Mouse (Mus musculus) liver, embryonic 14.5 days (tissue): Measurements from ENCODE around the gene E430018J23Rik. TPM values are rescaled to one million over a fixed set of nuclear protein-coding genes. Genes with fewer than 3 reads are reported as not detected.
"Not testable (repeated sequence)": the region's sequence is repeated elsewhere in the genome, so short reads cannot be mapped to it uniquely, and the experiment has no call there.

ENCODE experiments used
- ATAC-seq: fragments of 200-750 bp; cut with Nextera tagmentation; 2 replicates; pipeline ENCODE4 v1.8.0; 2017; ENCODE audit warnings: moderate number of reproducible peaks, mild to moderate bottlenecking, moderate library complexity; ENCODE audit not compliant: insufficient read depth
- DNase-seq, 3 experiments: peaks; one replicate each; pipeline ENCODE4 v3.0.0-alpha.2; 2012 to 2013; ENCODE audit warnings: low read depth in 3 of 3, low spot score in 3 of 3
- H3K27ac ChIP-seq: fragments of 300-500 bp; sonication (generic); 2 replicates; pipeline ENCODE4 v1.5.1; 2014; ENCODE audit warnings: moderate library complexity, mild to moderate bottlenecking, control low read depth, inconsistent platforms
- H3K27me3 ChIP-seq: fragments of 300-500 bp; sonication (generic); 2 replicates; pipeline ENCODE4 v1.6.1; 2014; ENCODE audit warnings: mild to moderate bottlenecking, low read length, moderate library complexity; ENCODE audit not compliant: control insufficient read depth, insufficient read depth
- H3K36me3 ChIP-seq: fragments of 300-500 bp; sonication (generic); replicated peaks from 2 replicates; pipeline ENCODE4 v1.6.1; 2014; ENCODE audit warnings: low read depth; ENCODE audit not compliant: control insufficient read depth, insufficient read depth
- H3K4me1 ChIP-seq, 2 experiments: fragments of 200-500 bp in 1 of 2; fragments of 300-500 bp in 1 of 2; sonication (generic) in 1 of 2; replicated peaks; 2 replicates each; pipeline ENCODE4 v1.6.1; 2012 to 2014; ENCODE audit warnings: antibody characterized with exemption in 1 of 2, inconsistent platforms in 1 of 2, low read length in 1 of 2; ENCODE audit not compliant: control insufficient read depth in 2 of 2, insufficient read depth in 2 of 2
- H3K4me2 ChIP-seq: fragments of 300-500 bp; sonication (generic); 2 replicates; pipeline ENCODE4 v1.6.1; 2014; ENCODE audit warnings: low read depth, mild to moderate bottlenecking, control low read depth, moderate library complexity
- H3K4me3 ChIP-seq, 2 experiments: fragments of 200-500 bp in 1 of 2; fragments of 300-500 bp in 1 of 2; sonication (generic) in 1 of 2; 2 replicates each; pipeline ENCODE4 v1.5.1; 2012 to 2014; ENCODE audit warnings: low read depth in 2 of 2, low read length in 2 of 2, mild to moderate bottlenecking in 2 of 2, control low read depth in 1 of 2, inconsistent platforms in 1 of 2, moderate library complexity in 1 of 2; ENCODE audit not compliant: insufficient read depth in 1 of 2
- H3K9ac ChIP-seq: fragments of 300-500 bp; sonication (generic); replicated peaks from 2 replicates; pipeline ENCODE4 v1.6.1; 2014; ENCODE audit warnings: mild to moderate bottlenecking, control low read depth, moderate library complexity
- H3K9me3 ChIP-seq: fragments of 300-500 bp; sonication (generic); 2 replicates; pipeline ENCODE4 v1.6.1; 2016; ENCODE audit warnings: low read length, mixed read lengths; ENCODE audit not compliant: control insufficient read depth
- CTCF ChIP-seq: IDR thresholded peaks from 2 replicates; pipeline ENCODE4 v1.5.1; 2016; ENCODE audit warnings: antibody characterized with exemption, low read depth, control low read depth
- EP300 ChIP-seq: IDR thresholded peaks from 2 replicates; pipeline ENCODE4 v1.6.1; 2016; ENCODE audit warnings: antibody characterized with exemption, low read depth
- WGBS: fragments of 180-500 bp; shearing (Covaris S2); extraction: QIAGEN DNeasy Blood & Tissue Kit; methylation state at CpG from one replicate; pipeline ENCODE4 v1.1.7; 2014; ENCODE audit not compliant: insufficient replicate concordance; 5-methylcytosine and 5-hydroxymethylcytosine counted together
- polyA plus RNA-seq, 2 experiments: library from polyadenylated mRNA; depleted of rRNA in 1 of 2; stranded (reverse) in 1 of 2; unstranded in 1 of 2; fragments of >200 nt; fragmentation: Nextera tagmentation in 1 of 2; extraction: Ambion mirVana in 1 of 2; gene quantifications; 2 replicates each; pipeline versions ENCODE4 v1.2.1 to v1.2.3; 2012 to 2014

E430018J23Rik gene
- polyA plus RNA-seq, 2 experiments: 1.3 TPM

DNA sequence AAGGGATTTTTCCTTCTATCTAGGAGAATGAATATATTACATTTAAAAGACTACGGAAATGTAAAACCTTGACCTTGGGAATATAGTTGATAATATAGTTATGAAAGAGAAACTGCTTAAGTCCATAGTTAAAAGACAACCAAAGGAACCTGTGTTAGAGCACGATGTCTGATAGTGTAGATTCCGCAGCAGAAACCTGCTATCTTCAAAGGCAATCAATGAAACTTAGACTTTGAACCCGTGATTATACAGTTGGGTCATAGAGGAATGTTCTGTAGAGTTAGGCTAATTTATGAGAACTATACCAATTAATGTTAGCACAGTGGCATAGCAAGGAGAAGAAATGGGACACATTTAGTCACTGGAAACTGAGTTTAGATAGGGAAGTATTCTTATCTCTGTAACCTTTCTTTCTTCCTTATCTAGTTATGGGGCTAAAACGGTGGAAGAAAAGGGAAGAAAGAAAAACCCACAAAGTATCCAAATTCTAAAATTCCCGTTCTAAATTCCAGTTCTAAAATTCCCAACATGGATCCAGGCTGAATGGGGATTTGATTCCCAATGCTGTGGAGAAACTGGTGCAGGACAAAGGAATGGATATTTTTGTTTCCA is 15.0 kb downstream of the E430018J23Rik start:
- H3K9me3 ChIP-seq: no peaks in the 10 kb centered on the region
- no peak overlapping the region for H3K4me3 ChIP-seq
- DNase-seq: no peak
- no peak overlapping the region for H3K4me2 ChIP-seq
- 28% methylated on average over 6 of the region's 6 CpGs for WGBS
- no peak overlapping the region for H3K27ac ChIP-seq
- H3K36me3 ChIP-seq: no peaks in the 10 kb centered on the region
- TF ChIP-seq EP300 (no peak), CTCF (no peak)
- no peaks in the 10 kb centered on the region for H3K27me3 ChIP-seq
- no peak for ATAC-seq
- peaks cover 6 to 15% of the 10 kb centered on the region in 2 experiments for H3K4me1 ChIP-seq
- H3K9ac ChIP-seq: no peak overlapping the region

DNA sequence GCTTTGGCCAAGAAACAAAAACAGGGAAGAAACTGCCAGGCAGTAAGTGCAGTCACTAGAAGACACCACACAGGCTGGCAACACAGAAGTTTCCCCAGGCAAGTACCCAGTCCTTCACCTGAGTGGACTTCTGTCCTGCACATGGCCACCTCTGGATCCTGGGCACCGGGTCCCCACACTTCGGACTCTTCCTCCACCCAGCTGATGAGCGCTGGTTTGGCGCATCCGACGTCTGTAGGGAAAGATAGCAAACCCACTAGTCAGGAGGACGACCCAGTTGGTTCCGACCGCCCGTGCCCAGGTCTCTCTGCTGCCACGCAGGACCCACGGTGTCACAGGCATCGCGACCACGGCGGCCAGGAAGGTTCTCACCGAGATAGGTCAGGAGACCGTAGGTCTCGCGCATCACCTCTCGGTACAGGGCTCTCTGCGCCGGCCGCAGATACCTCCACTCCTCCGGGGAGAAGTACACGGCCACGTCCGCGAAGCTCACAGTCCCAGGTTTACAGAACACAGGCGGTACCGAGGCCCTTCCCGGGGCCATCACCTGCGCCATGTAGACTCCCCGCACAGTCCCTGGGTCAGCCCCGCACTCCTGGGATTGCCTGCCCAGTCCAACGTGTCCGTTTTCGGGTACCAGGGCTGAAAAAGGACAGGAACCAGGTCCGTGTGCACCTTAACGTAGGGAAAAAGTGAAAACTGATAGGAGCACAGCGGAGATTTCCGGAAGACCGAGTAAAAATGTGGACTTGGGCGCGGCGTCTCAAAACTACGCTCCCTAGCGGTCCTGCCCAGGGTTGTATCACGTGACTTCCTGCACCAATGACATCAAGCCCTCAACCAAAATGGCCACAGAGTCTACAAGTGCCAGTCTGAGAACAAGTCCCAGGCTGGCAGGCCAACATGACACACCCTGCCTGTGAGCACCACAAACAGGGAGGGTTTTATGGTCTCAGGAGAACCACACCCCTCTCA is 17.9 kb downstream of the E430018J23Rik start, which contains the start of gene Zfp747:
Zfp747 (minus strand) TSS at position 780 of the 975 bp plus-strand sequence.
- Histone ChIP-seq H3K9ac (peak within 1 kb of the TSS; percentile 82), H3K4me2 (peak within 1 kb of the TSS; percentile 76), H3K4me1 (peaks cover 6 to 15% of the 10 kb centered on the region in 2 experiments), H3K4me3 (peak within 1 kb of the TSS; percentile 76 to 77)
- DNase-seq: peak; percentile 95 to 97 (median 96)
- ATAC-seq: peak; percentile 96
- H3K27me3 ChIP-seq, H3K27ac ChIP-seq, H3K9me3 ChIP-seq, H3K36me3 ChIP-seq: not testable (repeated sequence)
- peak; percentile 86 for TF ChIP-seq CTCF
- WGBS: 1% methylated on average over 48 of the region's 49 CpGs

- not testable (repeated sequence) for ATAC-seq, H3K9me3 ChIP-seq, H3K9ac ChIP-seq, H3K27me3 ChIP-seq, H3K4me1 ChIP-seq, DNase-seq, H3K4me3 ChIP-seq, H3K36me3 ChIP-seq, H3K27ac ChIP-seq, H3K4me2 ChIP-seq
- TF ChIP-seq CTCF: peak; percentile 55
- 68% methylated on average over 3 of the region's 3 CpGs for WGBS
Measured at GRCm38 (mm10) chr7:127371870-127372269, 21.6 kb downstream of the E430018J23Rik start.

- no peak for TF ChIP-seq EP300
- WGBS: 17% methylated on average over 2 of the region's 2 CpGs
Measured at GRCm38 (mm10) chr7:127371213-127371612, 22.2 kb downstream of the E430018J23Rik start.

DNA sequence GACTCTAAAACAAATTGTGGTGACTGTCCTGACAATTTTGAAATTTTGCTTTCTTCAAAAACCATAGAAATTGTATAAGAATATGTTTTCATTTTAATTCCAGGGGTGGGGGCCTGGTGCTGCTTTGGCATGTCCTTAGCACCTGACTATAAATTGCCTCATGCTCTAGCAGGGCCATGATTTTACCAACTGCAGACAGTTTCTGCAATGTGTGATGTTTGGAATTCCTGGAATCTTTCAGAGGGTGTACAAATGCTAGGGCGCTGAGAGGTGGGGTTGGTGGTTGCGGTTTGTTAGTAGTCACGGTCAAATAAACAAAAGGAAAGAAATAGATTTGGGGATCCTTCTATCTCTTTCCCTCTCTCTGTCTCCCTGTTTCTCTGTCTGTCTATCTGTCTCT is 27.2 kb downstream of the E430018J23Rik start:
- Histone ChIP-seq H3K27ac (no peak overlapping the region), H3K9ac (no peak overlapping the region), H3K4me1 (no peaks in the 10 kb centered on the region), H3K9me3 (no peaks in the 10 kb centered on the region), H3K36me3 (no peaks in the 10 kb centered on the region), H3K27me3 (peaks cover 3% of the 10 kb centered on the region; the same call in 1 of the 2 replicates), H3K4me3 (no peak overlapping the region), H3K4me2 (no peak overlapping the region)
- TF ChIP-seq CTCF (no peak), EP300 (no peak)
- no peak for ATAC-seq
- no peak for DNase-seq
- WGBS: 86% methylated on average over 3 of the region's 3 CpGs

More at GRCm38 (mm10) chr7:127371213-127371612, 22.2 kb downstream of the E430018J23Rik start:
- Histone ChIP-seq H3K9me3 (no peaks in the 10 kb centered on the region), H3K9ac (no peak overlapping the region), H3K36me3 (no peaks in the 10 kb centered on the region), H3K27ac (no peak overlapping the region), H3K4me1 (peaks cover 0 to 4% of the 10 kb centered on the region in 2 experiments; a peak in 2 of 4 replicates), H3K4me2 (no peak overlapping the region), H3K4me3 (no peak overlapping the region), H3K27me3 (no peaks in the 10 kb centered on the region)
- DNase-seq (no peak), ATAC-seq (no peak)
